Comparison of ENCODE assay signal across 8 mouse cellular contexts in the genomic region with DNA sequence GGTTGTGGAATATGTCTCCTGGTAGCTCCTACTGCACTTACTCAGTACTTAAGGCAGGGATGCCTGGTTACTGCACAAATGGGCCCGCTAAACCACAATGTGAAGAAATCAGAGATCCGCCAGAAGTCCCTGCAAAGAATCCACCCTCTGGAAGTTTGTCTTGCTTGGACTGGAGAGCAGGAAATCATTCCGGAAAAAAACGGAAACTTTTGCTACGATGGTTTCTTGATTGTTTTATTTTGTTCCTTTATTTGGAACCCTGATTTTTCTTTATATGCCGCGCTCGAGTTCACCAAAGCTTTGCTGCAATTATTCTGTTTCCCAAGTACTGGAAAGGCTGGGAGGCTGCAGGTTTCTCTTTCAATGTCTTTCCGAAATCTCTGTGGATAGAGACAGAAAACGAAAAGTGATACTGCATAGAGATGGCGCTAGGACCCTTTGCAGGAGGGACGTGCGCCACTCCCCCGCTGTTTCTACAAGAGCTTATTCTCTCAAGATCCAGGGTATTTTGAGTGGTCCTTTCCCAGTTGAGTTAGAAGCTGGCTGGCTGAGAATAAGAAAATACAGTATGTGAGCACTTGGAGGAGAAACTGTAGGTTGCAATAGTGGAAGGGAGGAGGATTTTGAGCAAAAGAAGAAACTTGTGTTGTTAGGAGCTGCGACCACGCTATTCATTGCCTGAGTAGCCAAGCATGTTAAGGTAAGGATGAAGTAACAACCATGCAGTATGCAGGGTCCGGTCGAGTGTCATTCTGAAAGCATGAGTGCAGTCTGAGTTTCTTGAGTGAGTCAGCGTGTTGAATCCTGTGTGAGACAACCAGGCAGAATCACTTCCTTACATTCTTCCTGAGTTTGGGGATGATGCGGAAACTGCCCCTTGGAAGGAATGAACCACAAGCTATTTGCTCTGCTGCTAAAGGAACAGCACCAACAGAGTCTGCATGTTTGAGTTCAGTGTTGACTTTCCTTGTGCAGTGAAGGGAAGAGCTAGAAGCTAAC. TPM values are rescaled to one million over a fixed set of nuclear protein-coding genes. Genes with fewer than 3 reads are reported as not detected.
A peak's percentile ranks its signal among the peaks of the same experiment; 100 is the strongest.
DNase-seq lines count a peak whose midpoint lies in the region; ATAC-seq lines count a peak whose summit lies in the region.

No protein-coding gene starts in this region.

- no peaks in the 10 kb centered on the region; the same call in 1 of the 2 replicates for H3K4me1 ChIP-seq in liver, embryonic 11.5 days (replicated peaks; ENCODE audit: control insufficient read depth, insufficient read depth, low read length)
- H3K4me1 ChIP-seq in forebrain, embryonic 15.5 days, result peaks cover 29% of the 10 kb centered on the region
- H3K4me1 ChIP-seq in neural tube, embryonic 13.5 days (replicated peaks), result peaks cover 21% of the 10 kb centered on the region

- no peak overlapping the region for H3K9ac ChIP-seq in liver, embryonic 11.5 days (ENCODE audit: low read depth, low read length)
- H3K9ac ChIP-seq in forebrain, embryonic 15.5 days (replicated peaks), result 0 out of 2 replicates have a peak overlapping the region, but pooled peaks have one; percentile 13
- peak overlapping the region; percentile 82 for H3K9ac ChIP-seq in neural tube, embryonic 13.5 days

- H3K27me3 ChIP-seq in liver, embryonic 11.5 days (replicated peaks; ENCODE audit: control insufficient read depth, insufficient read depth, low read length), result peaks cover 47% of the 10 kb centered on the region
- peaks cover 25% of the 10 kb centered on the region for H3K27me3 ChIP-seq in forebrain, embryonic 15.5 days
- peaks cover 45% of the 10 kb centered on the region for H3K27me3 ChIP-seq in neural tube, embryonic 13.5 days

- no peak for DNase-seq in liver, embryonic 11.5 days (ENCODE audit: low spot score)
- no peak for DNase-seq in liver
- peak; percentile 26 to 44 for DNase-seq in left cerebral cortex, postnatal 10 days (ENCODE audit: extremely low spot score in 1 of 2, low spot score in 2 of 2)
- no peak for DNase-seq in thymus, postnatal 36 days
- no peak for DNase-seq in spleen, postnatal 10 days (ENCODE audit: low spot score in 2 of 2)
- no peak for DNase-seq in thymus, postnatal 25 days

- no peaks in the 10 kb centered on the region for H3K36me3 ChIP-seq in liver, embryonic 11.5 days (ENCODE audit: control insufficient read depth, insufficient read depth, low read length)
- no peaks in the 10 kb centered on the region for H3K36me3 ChIP-seq in forebrain, embryonic 15.5 days
- H3K36me3 ChIP-seq in neural tube, embryonic 13.5 days, result no peaks in the 10 kb centered on the region

- H3K9me3 ChIP-seq in liver, embryonic 11.5 days (ENCODE audit: control insufficient read depth, low read length), result no peaks in the 10 kb centered on the region
- no peaks in the 10 kb centered on the region for H3K9me3 ChIP-seq in forebrain, embryonic 15.5 days
- no peaks in the 10 kb centered on the region for H3K9me3 ChIP-seq in neural tube, embryonic 13.5 days

- WGBS in liver, embryonic 11.5 days, result 9% methylated on average over 20 of the region's 20 CpGs
- WGBS in forebrain, embryonic 15.5 days, result 4% methylated on average over 20 of the region's 20 CpGs
- 7% methylated on average over 20 of the region's 20 CpGs for WGBS in neural tube, embryonic 13.5 days

- H3K4me3 ChIP-seq in liver, embryonic 11.5 days (ENCODE audit: low read depth, low read length), result peak overlapping the region; percentile 47; the same call in 1 of the 2 replicates
- peak overlapping the region; percentile 73 for H3K4me3 ChIP-seq in forebrain, embryonic 15.5 days
- peak overlapping the region; percentile 66 for H3K4me3 ChIP-seq in neural tube, embryonic 13.5 days

- no peak; the same call in 1 of the 2 replicates for ATAC-seq in liver, embryonic 11.5 days (replicated peaks; ENCODE audit: low FRiP score)
- ATAC-seq in forebrain, embryonic 15.5 days (replicated peaks), result no peak
- ATAC-seq in neural tube, embryonic 13.5 days (ENCODE audit: low read depth), result no peak

- intact Hi-C loops in left cerebral cortex, postnatal 10 days (cut with DNase I), result no loop called here

- H3K27ac ChIP-seq in liver, embryonic 11.5 days (ENCODE audit: low read depth, low read length), result no peak overlapping the region
- H3K27ac ChIP-seq in forebrain, embryonic 15.5 days (replicated peaks), result no peak overlapping the region
- H3K27ac ChIP-seq in neural tube, embryonic 13.5 days (replicated peaks), result no peak overlapping the region

- peak overlapping the region; percentile 74 for H3K4me2 ChIP-seq in liver, embryonic 11.5 days
- H3K4me2 ChIP-seq in forebrain, embryonic 15.5 days (replicated peaks), result peak overlapping the region; percentile 99
- peak overlapping the region; percentile 89 for H3K4me2 ChIP-seq in neural tube, embryonic 13.5 days

RNA-seq across cellular contexts. Expression of a gene that starts 1.2 kb away (rescaled TPM):
- polyA plus RNA-seq in liver, embryonic 11.5 days (2014; fragmentation: Nextera tagmentation; extraction: Ambion mirVana), result 0.14 and 0.18 TPM in 2 replicates
- 28.0 and 31.2 TPM in 2 replicates for polyA plus RNA-seq in forebrain, embryonic 15.5 days (2015; fragmentation: Nextera tagmentation; extraction: Ambion mirVana)
- 10 to 100 TPM; 88.1 to 91.8 TPM for total RNA-seq in left cerebral cortex, postnatal 10 days (2021)
- 44.5 and 45.6 TPM in 2 replicates for polyA plus RNA-seq in neural tube, embryonic 13.5 days (2015; fragmentation: Nextera tagmentation; extraction: Ambion mirVana)

Comparison
In these comparisons a context has a peak if more than half of its experiments do, and no peak if none do; other contexts are left out.
1. DNase-seq: peak in left cerebral cortex, postnatal 10 days (2 of 2); none in liver, embryonic 11.5 days (single experiment), liver (single experiment), thymus, postnatal 36 days (0 of 2), spleen, postnatal 10 days (0 of 2) and thymus, postnatal 25 days (single experiment).
2. RNA of a gene that starts 1.2 kb away (polyA plus RNA-seq): 44.5 to 45.6 TPM in neural tube, embryonic 13.5 days and 28.0 to 31.2 TPM in forebrain, embryonic 15.5 days; 0.14 to 0.18 TPM in liver, embryonic 11.5 days; every median in the first group is over 10 times any median in the second.
3. Peak in every context shown above with its lines, with median percentiles within 50 percentile points of each other: H3K4me2 ChIP-seq and H3K4me3 ChIP-seq.